Mouse (Mus musculus): ENCODE results near the gene Batf2. TPM values are rescaled to one million over a fixed set of nuclear protein-coding genes. Genes with fewer than 3 reads are reported as not detected.
"Not testable (repeated sequence)": the region's sequence is repeated elsewhere in the genome, so short reads cannot be mapped to it uniquely, and the experiment has no call there.

Batf2 gene
- polyA plus RNA-seq, 1 experiment, result 146 TPM

DNA sequence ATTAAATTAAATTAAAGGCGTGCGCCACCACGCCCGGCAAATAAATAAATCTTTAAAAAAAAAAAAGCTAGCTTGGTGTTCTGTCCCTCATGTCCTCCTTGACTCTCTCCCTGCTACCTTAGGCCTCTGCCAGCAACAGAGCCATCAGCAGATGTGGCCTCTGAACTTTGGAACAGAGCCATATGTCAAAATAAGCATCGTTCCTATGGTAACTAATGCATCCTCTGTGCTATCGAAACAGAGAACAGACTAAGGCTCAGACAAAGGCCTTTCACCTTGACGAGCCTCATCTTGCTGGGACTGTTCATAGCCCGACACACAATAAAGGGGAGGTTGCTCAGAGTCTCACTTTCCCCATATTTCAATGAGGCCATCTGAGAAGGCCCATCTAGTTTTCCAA lies 17.5 kb upstream of the Batf2 start:
- H3K36me3 ChIP-seq (ENCODE audit: control insufficient read depth, insufficient read depth, low read length), result 0 out of 2 replicates have a peak, but pooled peaks cover 1% of the 10 kb centered on the region
- peaks cover 24% of the 10 kb centered on the region for H3K4me1 ChIP-seq (ENCODE audit: control insufficient read depth, insufficient read depth, insufficient read length, low read length)
- WGBS, result 22% methylated on average over 8 of the region's 8 CpGs
- H3K4me3 ChIP-seq (ENCODE audit: low read depth, low read length), result no peak overlapping the region
- H3K27me3 ChIP-seq (ENCODE audit: control insufficient read depth, insufficient read depth, low read length), result no peaks in the 10 kb centered on the region
- peak overlapping the region; percentile 40; the same call in 1 of the 2 replicates for H3K27ac ChIP-seq (ENCODE audit: insufficient read depth, low read depth, low read length)
- TF ChIP-seq POLR2A (IDR thresholded peaks at IDR 0.05; ENCODE audit: low read depth, low read length) (no peak), CTCF (IDR thresholded peaks at IDR 0.05; ENCODE audit: extremely low read depth, insufficient read length, insufficient replicate concordance, low read depth, low read length) (no peak)

DNA sequence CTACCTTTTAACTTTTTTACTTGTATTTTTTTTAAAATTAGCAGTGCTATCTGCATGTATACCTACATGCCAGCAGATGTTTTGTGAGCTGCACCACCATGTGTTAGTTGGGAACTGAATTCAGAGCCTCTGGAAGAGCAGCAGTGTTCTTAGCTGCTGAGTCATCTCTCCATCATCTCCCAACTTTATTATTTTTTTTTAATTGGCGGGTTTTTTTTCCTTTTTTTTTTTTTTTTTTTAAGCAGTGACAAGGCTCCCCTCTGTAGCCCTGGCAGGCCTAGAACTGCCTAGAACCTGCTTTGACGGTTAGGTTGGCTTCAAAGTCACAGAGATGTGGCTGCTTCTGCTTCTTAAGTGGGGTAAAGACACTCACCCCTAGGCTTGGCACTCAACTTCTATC lies 15.9 kb upstream of the Batf2 start:
- no peak for TF ChIP-seq POLR2A (IDR thresholded peaks at IDR 0.05; ENCODE audit: low read depth, low read length)
- TF ChIP-seq CTCF (IDR thresholded peaks at IDR 0.05; ENCODE audit: extremely low read depth, insufficient read length, insufficient replicate concordance, low read depth, low read length), result no peak

DNA sequence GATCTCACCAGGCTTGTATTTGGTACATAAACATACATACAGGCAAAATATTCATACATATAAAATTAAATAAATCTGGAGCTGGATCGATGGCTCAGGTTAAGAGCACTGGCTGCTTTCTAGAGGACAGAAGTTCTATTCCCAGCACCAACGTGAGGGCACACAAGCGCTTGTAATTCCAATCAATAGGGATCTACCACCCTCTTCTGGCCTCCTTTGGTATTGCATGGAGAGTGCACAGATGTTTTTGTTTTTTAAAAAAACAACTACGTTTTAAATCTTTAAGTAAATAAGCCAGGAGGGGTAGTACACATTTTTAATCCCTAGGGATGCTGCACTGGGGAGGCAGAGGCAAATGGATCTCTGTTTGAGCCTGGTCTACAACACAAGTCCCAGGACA lies 14.5 kb upstream of the Batf2 start:
- 23% methylated on average over 4 of the region's 4 CpGs for WGBS
- Histone ChIP-seq H3K27ac (ENCODE audit: insufficient read depth, low read depth, low read length) (no peak overlapping the region), H3K4me3 (ENCODE audit: low read depth, low read length) (no peak overlapping the region), H3K27me3 (ENCODE audit: control insufficient read depth, insufficient read depth, low read length) (no peaks in the 10 kb centered on the region), H3K36me3 (ENCODE audit: control insufficient read depth, insufficient read depth, low read length) (no peaks in the 10 kb centered on the region), H3K4me1 (ENCODE audit: control insufficient read depth, insufficient read depth, insufficient read length, low read length) (peaks cover 14% of the 10 kb centered on the region)
- TF ChIP-seq CTCF (IDR thresholded peaks at IDR 0.05; ENCODE audit: extremely low read depth, insufficient read length, insufficient replicate concordance, low read depth, low read length) (peak; percentile 57; the same call in 1 of the 2 replicates), POLR2A (IDR thresholded peaks at IDR 0.05; ENCODE audit: low read depth, low read length) (no peak)

More for the DNA sequence above, 15.9 kb upstream of the Batf2 start:
- Histone ChIP-seq H3K4me1 (ENCODE audit: control insufficient read depth, insufficient read depth, insufficient read length, low read length) (peaks cover 24% of the 10 kb centered on the region), H3K27ac (ENCODE audit: insufficient read depth, low read depth, low read length) (no peak overlapping the region), H3K36me3 (ENCODE audit: control insufficient read depth, insufficient read depth, low read length) (0 out of 2 replicates have a peak, but pooled peaks cover 1% of the 10 kb centered on the region), H3K4me3 (ENCODE audit: low read depth, low read length) (no peak overlapping the region), H3K27me3 (ENCODE audit: control insufficient read depth, insufficient read depth, low read length) (no peaks in the 10 kb centered on the region)
- 82% methylated on average over 2 of the region's 2 CpGs for WGBS

DNA sequence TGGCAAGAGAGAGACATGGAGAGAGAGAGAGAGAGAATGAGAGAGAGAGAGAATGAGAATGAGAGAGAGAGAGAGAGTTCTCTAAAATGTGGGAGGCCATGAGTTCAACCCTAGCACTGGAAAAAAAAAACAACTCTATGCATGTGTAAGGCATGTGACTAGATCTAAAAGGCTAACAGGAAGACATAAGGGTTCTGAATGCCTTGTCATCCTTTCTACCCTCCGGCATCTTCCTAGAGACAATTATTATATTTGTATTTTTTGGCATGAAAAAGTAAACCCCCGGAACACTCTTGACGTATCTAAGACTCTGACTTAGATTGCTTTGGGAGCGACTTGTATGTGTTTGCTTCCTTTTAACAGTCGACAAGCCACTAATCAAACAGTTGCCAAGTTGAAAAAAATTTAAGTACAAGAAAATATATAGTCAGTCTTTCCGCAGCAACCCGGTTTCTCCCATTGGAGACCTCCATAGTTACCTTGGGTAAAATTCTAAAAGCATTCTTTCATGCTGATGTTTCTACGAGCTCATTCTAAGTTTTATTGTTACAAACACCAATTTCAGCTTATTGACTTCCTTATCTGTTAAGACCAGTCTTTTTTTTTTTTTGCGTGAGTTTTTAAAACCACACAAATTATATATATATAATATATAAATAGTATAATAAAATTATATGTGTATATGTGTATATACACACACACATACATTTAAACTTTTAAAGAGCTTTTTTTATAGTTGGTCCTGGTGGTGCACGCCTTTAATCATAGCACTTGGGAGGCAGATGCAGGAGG lies 13.8 kb upstream of the Batf2 start:
- peak overlapping the region; percentile 71 for H3K4me3 ChIP-seq (ENCODE audit: low read depth, low read length)
- no peaks in the 10 kb centered on the region for H3K27me3 ChIP-seq (ENCODE audit: control insufficient read depth, insufficient read depth, low read length)
- WGBS, result 36% methylated on average over 10 of the region's 10 CpGs
- TF ChIP-seq CTCF (IDR thresholded peaks at IDR 0.05; ENCODE audit: extremely low read depth, insufficient read length, insufficient replicate concordance, low read depth, low read length), result no peak
- no peak for TF ChIP-seq POLR2A (IDR thresholded peaks at IDR 0.05; ENCODE audit: low read depth, low read length)
- no peaks in the 10 kb centered on the region for H3K36me3 ChIP-seq (ENCODE audit: control insufficient read depth, insufficient read depth, low read length)
- peaks cover 12% of the 10 kb centered on the region for H3K4me1 ChIP-seq (ENCODE audit: control insufficient read depth, insufficient read depth, insufficient read length, low read length)
- H3K27ac ChIP-seq (ENCODE audit: insufficient read depth, low read depth, low read length), result peak overlapping the region; percentile 92; the same call in 1 of the 2 replicates

DNA sequence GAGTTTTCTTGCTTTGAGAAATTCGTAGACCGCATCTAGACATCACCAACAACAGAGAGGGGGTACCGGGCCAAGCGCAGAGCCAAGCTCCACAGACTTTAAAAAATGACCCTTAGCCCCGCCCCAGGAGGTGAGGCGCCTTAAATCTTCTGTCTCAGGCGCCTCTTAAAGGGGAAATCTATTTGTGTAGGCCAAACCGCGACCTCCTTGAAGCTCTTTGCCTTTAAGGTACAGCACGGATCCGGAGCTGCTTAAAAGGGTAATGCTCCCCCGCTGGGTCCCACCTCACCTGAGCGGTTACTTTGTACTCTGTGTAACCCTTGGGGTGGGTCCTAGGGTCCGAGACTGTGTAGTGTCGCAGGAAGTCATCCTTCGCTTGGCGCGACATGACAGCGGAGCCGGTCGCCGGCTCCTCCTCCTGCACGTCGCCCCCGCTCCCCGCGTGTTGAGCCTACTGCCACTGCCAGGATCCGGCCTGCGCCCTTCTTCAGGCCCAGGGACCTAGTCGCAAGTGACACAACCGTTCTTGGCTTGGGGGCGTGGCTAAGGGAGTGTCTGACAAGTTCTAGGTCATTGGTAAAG lies 12.9 kb upstream of the Batf2 start, which contains the start of gene Snx15:
Snx15 (minus strand) TSS at position 545 of the 582 bp plus-strand sequence.
- Histone ChIP-seq H3K27ac (ENCODE audit: insufficient read depth, low read depth, low read length) (peak within 1 kb of the TSS; percentile 92), H3K36me3 (ENCODE audit: control insufficient read depth, insufficient read depth, low read length) (no peaks in the 10 kb centered on the region), H3K27me3 (ENCODE audit: control insufficient read depth, insufficient read depth, low read length) (no peaks in the 10 kb centered on the region), H3K4me3 (ENCODE audit: low read depth, low read length) (peak within 1 kb of the TSS; percentile 71), H3K4me1 (ENCODE audit: control insufficient read depth, insufficient read depth, insufficient read length, low read length) (peaks cover 6% of the 10 kb centered on the region; the same call in 1 of the 2 replicates)
- under 1% methylated on average over 32 of the region's 32 CpGs for WGBS
- TF ChIP-seq POLR2A (IDR thresholded peaks at IDR 0.05; ENCODE audit: low read depth, low read length) (peak; percentile 32; the same call in 1 of the 2 replicates), CTCF (IDR thresholded peaks at IDR 0.05; ENCODE audit: extremely low read depth, insufficient read length, insufficient replicate concordance, low read depth, low read length) (no peak)

DNA sequence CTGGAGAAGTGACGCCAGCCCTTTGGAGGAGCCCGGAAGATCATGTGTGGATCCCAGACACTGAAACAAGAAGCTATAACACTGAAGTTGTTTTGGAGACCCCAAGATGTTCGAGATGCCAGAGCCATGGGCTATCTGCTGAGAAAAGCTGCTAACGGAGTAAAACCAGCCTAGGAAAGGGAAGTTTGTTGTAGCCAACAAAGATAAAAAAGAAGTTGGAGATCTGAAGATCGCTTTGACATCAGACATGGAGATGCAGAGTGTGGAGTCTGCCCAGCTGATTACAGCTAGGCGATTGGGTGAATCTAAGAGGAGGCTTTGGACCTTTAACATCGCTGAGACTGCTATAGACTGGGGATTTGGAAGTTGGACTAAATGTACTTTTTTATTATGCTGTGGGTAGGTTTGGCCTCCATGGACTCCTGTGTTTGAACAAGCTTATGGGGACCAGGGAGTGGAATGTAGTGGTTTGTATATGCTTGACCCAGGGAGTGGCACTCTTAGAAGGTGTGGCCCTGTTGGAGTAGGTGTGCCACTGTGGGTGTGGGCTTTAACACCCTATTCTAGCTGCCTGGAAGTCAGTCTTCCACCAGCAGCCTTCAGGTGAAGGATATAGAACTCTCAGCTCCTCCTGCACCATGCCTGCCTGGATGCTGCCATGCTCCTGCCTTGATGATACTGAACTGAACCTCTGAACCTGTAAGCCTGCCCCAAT lies 10.2 kb upstream of the Batf2 start:
- H3K27me3 ChIP-seq (ENCODE audit: control insufficient read depth, insufficient read depth, low read length); H3K36me3 ChIP-seq (ENCODE audit: control insufficient read depth, insufficient read depth, low read length); H3K4me1 ChIP-seq (ENCODE audit: control insufficient read depth, insufficient read depth, insufficient read length, low read length); H3K4me3 ChIP-seq (ENCODE audit: low read depth, low read length); H3K27ac ChIP-seq (ENCODE audit: insufficient read depth, low read depth, low read length): not testable (repeated sequence)
- WGBS, result 72% methylated on average over 7 of the region's 7 CpGs

Data from small intestine, adult 2 months (tissue).